Mouse (Mus musculus) embryonic facial prominence, embryonic 13.5 days (tissue): Measurements from ENCODE around the gene Strap. TPM values are rescaled to one million over a fixed set of nuclear protein-coding genes. Genes with fewer than 3 reads are reported as not detected.

Experiments used
- ATAC-seq: fragments of 200-750 bp; cut with Nextera tagmentation; 2 replicates; pipeline ENCODE4 v1.8.0; 2017; ENCODE audit warnings: low read depth; ENCODE audit not compliant: insufficient number of reproducible peaks, insufficient read depth, low FRiP score, low TSS enrichment
- H3K27ac ChIP-seq: fragments of 300-500 bp; sonication (generic); 2 replicates; pipeline ENCODE4 v1.5.1; 2015; ENCODE audit warnings: moderate library complexity, mild to moderate bottlenecking, inconsistent platforms
- H3K27me3 ChIP-seq: fragments of 300-500 bp; sonication (generic); 2 replicates; pipeline ENCODE4 v1.6.1; 2015; ENCODE audit warnings: mild to moderate bottlenecking, inconsistent platforms
- H3K36me3 ChIP-seq: fragments of 300-500 bp; sonication (generic); 2 replicates; pipeline ENCODE4 v1.6.1; 2015; ENCODE audit warnings: mild to moderate bottlenecking, inconsistent platforms
- H3K4me1 ChIP-seq: fragments of 300-500 bp; sonication (generic); 2 replicates; pipeline ENCODE4 v1.6.1; 2015; ENCODE audit warnings: inconsistent platforms
- H3K4me2 ChIP-seq: fragments of 300-500 bp; sonication (generic); 2 replicates; pipeline ENCODE4 v1.6.1; 2015; ENCODE audit warnings: moderate library complexity, mild to moderate bottlenecking, inconsistent platforms
- H3K4me3 ChIP-seq: fragments of 300-500 bp; sonication (generic); 2 replicates; pipeline ENCODE4 v1.5.1; 2015; ENCODE audit warnings: mild to moderate bottlenecking, inconsistent platforms
- H3K9ac ChIP-seq: fragments of 300-500 bp; sonication (generic); 2 replicates; pipeline ENCODE4 v1.6.1; 2015; ENCODE audit warnings: mild to moderate bottlenecking, inconsistent platforms
- H3K9me3 ChIP-seq: fragments of 300-500 bp; sonication (generic); 2 replicates; pipeline ENCODE4 v1.6.1; 2016; ENCODE audit warnings: inconsistent platforms
- WGBS: fragments of 180-500 bp; shearing (Covaris S2); methylation state at CpG from one replicate; pipeline ENCODE4 v1.1.7; 2015; ENCODE audit warnings: mixed read lengths; 5-methylcytosine and 5-hydroxymethylcytosine counted together
- polyA plus RNA-seq: library from polyadenylated mRNA; unstranded; fragments of >200 nt; fragmentation: Nextera tagmentation; extraction: Ambion mirVana; gene quantifications from 2 replicates; pipeline ENCODE4 v1.2.1, GENCODE M21; 2015

Gene Strap
- polyA plus RNA-seq, 1 experiment from 2014 or later, result 176 TPM

- ATAC-seq, result no peak
- Histone ChIP-seq H3K36me3 (peaks cover 26% of the 10 kb centered on the region), H3K27ac (peak overlapping the region; percentile 68), H3K4me2 (peak overlapping the region; percentile 88), H3K9me3 (no peaks in the 10 kb centered on the region), H3K4me1 (peaks cover 13% of the 10 kb centered on the region), H3K27me3 (peaks cover 4% of the 10 kb centered on the region; the same call in 1 of the 2 replicates), H3K4me3 (peak overlapping the region; percentile 87), H3K9ac (peak overlapping the region; percentile 93)
- WGBS, result 5% methylated on average over 17 of the region's 17 CpGs
Observed at GRCm38 (mm10) chr6:137735671-137736238, 877 bp downstream of the Strap start.

- H3K36me3 ChIP-seq, result peaks cover 73% of the 10 kb centered on the region
- H3K27me3 ChIP-seq, result no peaks in the 10 kb centered on the region
- no peak for ATAC-seq
- no peaks in the 10 kb centered on the region for H3K9me3 ChIP-seq
- no peak overlapping the region for H3K4me2 ChIP-seq
- no peak overlapping the region for H3K4me3 ChIP-seq
- no peak overlapping the region for H3K27ac ChIP-seq
- no peak overlapping the region for H3K9ac ChIP-seq
- peaks cover 12% of the 10 kb centered on the region for H3K4me1 ChIP-seq
- 92% methylated on average over 2 of the region's 2 CpGs for WGBS
Observed at GRCm38 (mm10) chr6:137740972-137741371, 6.1 kb downstream of the Strap start.

- no peak overlapping the region for H3K4me2 ChIP-seq
- 76% methylated on average over 4 of the region's 4 CpGs for WGBS
- no peaks in the 10 kb centered on the region for H3K27me3 ChIP-seq
- peaks cover 87% of the 10 kb centered on the region for H3K36me3 ChIP-seq
- H3K4me3 ChIP-seq, result no peak overlapping the region
- H3K4me1 ChIP-seq, result 0 out of 2 replicates have a peak, but pooled peaks cover 6% of the 10 kb centered on the region
- H3K9me3 ChIP-seq, result no peaks in the 10 kb centered on the region
- no peak for ATAC-seq
- no peak overlapping the region for H3K9ac ChIP-seq
- H3K27ac ChIP-seq, result no peak overlapping the region
Observed at GRCm38 (mm10) chr6:137744700-137745099, 9.8 kb downstream of the Strap start.

GRCm38 (mm10) chr6:137747174-137747928, 12.5 kb downstream of the Strap start:
- no peak for ATAC-seq
- Histone ChIP-seq H3K4me1 (0 out of 2 replicates have a peak, but pooled peaks cover 6% of the 10 kb centered on the region), H3K4me3 (no peak overlapping the region), H3K4me2 (no peak overlapping the region), H3K9me3 (no peaks in the 10 kb centered on the region), H3K36me3 (peaks cover 80% of the 10 kb centered on the region), H3K27ac (no peak overlapping the region), H3K27me3 (no peaks in the 10 kb centered on the region), H3K9ac (no peak overlapping the region)
- 72% methylated on average over 5 of the region's 5 CpGs for WGBS

- peaks cover 51% of the 10 kb centered on the region for H3K36me3 ChIP-seq
- WGBS, result 81% methylated on average over 10 of the region's 10 CpGs
- H3K27ac ChIP-seq, result no peak overlapping the region
Observed at GRCm38 (mm10) chr6:137751551-137752274, 16.8 kb downstream of the Strap start.

GRCm38 (mm10) chr6:137752275-137752655, 17.4 kb downstream of the Strap start:
- ATAC-seq, result no peak
- no peak overlapping the region for H3K9ac ChIP-seq
- H3K4me2 ChIP-seq, result no peak overlapping the region
- no peaks in the 10 kb centered on the region for H3K9me3 ChIP-seq
- H3K36me3 ChIP-seq, result peaks cover 46% of the 10 kb centered on the region
- 85% methylated on average over 4 of the region's 4 CpGs for whole genome bisulfite sequencing
- no peaks in the 10 kb centered on the region for H3K27me3 ChIP-seq
- no peak overlapping the region for H3K27ac ChIP-seq
- H3K4me1 ChIP-seq, result peaks cover 7% of the 10 kb centered on the region
- no peak overlapping the region for H3K4me3 ChIP-seq

More at GRCm38 (mm10) chr6:137751551-137752274, 16.8 kb downstream of the Strap start:
- no peak overlapping the region for H3K9ac ChIP-seq
- no peaks in the 10 kb centered on the region for H3K27me3 ChIP-seq
- peaks cover 7% of the 10 kb centered on the region for H3K4me1 ChIP-seq
- no peak overlapping the region for H3K4me2 ChIP-seq
- H3K4me3 ChIP-seq, result no peak overlapping the region
- H3K9me3 ChIP-seq, result no peaks in the 10 kb centered on the region
- no peak for ATAC-seq

GRCm38 (mm10) chr6:137754056-137754856, 19.4 kb downstream of the Strap start, which contains the start of gene Dera:
Gene Dera, plus strand, starts transcription at chr6:137754546.
- ATAC-seq, result 0 out of 2 replicates have a peak, but pooled peaks have one; percentile 65
- Histone ChIP-seq H3K4me2 (peak within 1 kb of the TSS; percentile 75), H3K9ac (peak within 1 kb of the TSS; percentile 78), H3K4me3 (peak within 1 kb of the TSS; percentile 71), H3K36me3 (peaks cover 27% of the 10 kb centered on the region), H3K27ac (no peak within 1 kb of the TSS), H3K27me3 (no peaks in the 10 kb centered on the region), H3K4me1 (peaks cover 7% of the 10 kb centered on the region), H3K9me3 (no peaks in the 10 kb centered on the region)
- 9% methylated on average over 26 of the region's 26 CpGs for WGBS

GRCm38 (mm10) chr6:137754857-137755232, 20.0 kb downstream of the Strap start:
- peak overlapping the region; percentile 75 for H3K4me2 ChIP-seq
- H3K4me3 ChIP-seq, result peak overlapping the region; percentile 71
- no peaks in the 10 kb centered on the region for H3K27me3 ChIP-seq
- WGBS, result 3% methylated on average over 8 of the region's 8 CpGs
- peaks cover 21% of the 10 kb centered on the region for H3K36me3 ChIP-seq
- peak overlapping the region; percentile 78 for H3K9ac ChIP-seq
- H3K4me1 ChIP-seq, result peaks cover 12% of the 10 kb centered on the region
- H3K27ac ChIP-seq, result no peak overlapping the region
- no peak for ATAC-seq
- H3K9me3 ChIP-seq, result no peaks in the 10 kb centered on the region

- 0 out of 2 replicates have a peak, but pooled peaks have one; percentile 7 for ATAC-seq
- Histone ChIP-seq H3K9ac (no peak overlapping the region), H3K27me3 (no peaks in the 10 kb centered on the region), H3K4me1 (peaks cover 12% of the 10 kb centered on the region), H3K4me2 (no peak overlapping the region), H3K4me3 (no peak overlapping the region), H3K27ac (no peak overlapping the region), H3K9me3 (no peaks in the 10 kb centered on the region), H3K36me3 (peaks cover 12% of the 10 kb centered on the region)
- 73% methylated on average over 5 of the region's 5 CpGs for WGBS
Observed at GRCm38 (mm10) chr6:137756310-137756709, 21.4 kb downstream of the Strap start.

GRCm38 (mm10) chr6:137757891-137758290, 23.0 kb downstream of the Strap start:
- no peak for ATAC-seq
- Histone ChIP-seq H3K4me2 (no peak overlapping the region), H3K9ac (no peak overlapping the region), H3K27ac (no peak overlapping the region), H3K36me3 (no peaks in the 10 kb centered on the region), H3K4me3 (no peak overlapping the region), H3K9me3 (no peaks in the 10 kb centered on the region), H3K4me1 (peaks cover 12% of the 10 kb centered on the region), H3K27me3 (no peaks in the 10 kb centered on the region)
- 89% methylated on average over 1 of the region's 1 CpGs for WGBS

- Histone ChIP-seq H3K4me2 (no peak overlapping the region), H3K36me3 (no peaks in the 10 kb centered on the region), H3K9ac (no peak overlapping the region), H3K27ac (no peak overlapping the region), H3K4me1 (peaks cover 13% of the 10 kb centered on the region; the same call in 1 of the 2 replicates), H3K9me3 (no peaks in the 10 kb centered on the region), H3K27me3 (no peaks in the 10 kb centered on the region), H3K4me3 (no peak overlapping the region)
- ATAC-seq, result no peak
- WGBS, result 38% methylated on average over 8 of the region's 8 CpGs
Observed at GRCm38 (mm10) chr6:137759681-137760080, 24.8 kb downstream of the Strap start.
